Mouse (Mus musculus) hematopoietic stem cell, adult 5-6 weeks (primary cell): ENCODE measurements around the gene Aldh8a1. TPM values are rescaled to one million over a fixed set of nuclear protein-coding genes. Genes with fewer than 3 reads are reported as not detected.
A peak's percentile ranks its signal among the peaks of the same experiment; 100 is the strongest.
"Not testable (repeated sequence)": the region's sequence is repeated elsewhere in the genome, so short reads cannot be mapped to it uniquely, and the experiment has no call there.

Experiments
- ATAC-seq, 2 experiments: fragments of 125-278 bp in 1 of 2; replicated peaks in 1 of 2; 2 replicates each; pipeline ENCODE4 v1.8.0; 2016 to 2017; ENCODE audit warnings: inconsistent platforms in 2 of 2, mild to moderate bottlenecking in 2 of 2, moderate number of reproducible peaks in 2 of 2, low read depth in 1 of 2, moderate TSS enrichment in 1 of 2; ENCODE audit not compliant: low FRiP score in 2 of 2, poor library complexity in 2 of 2, severe bottlenecking in 2 of 2, insufficient read depth in 1 of 2, low TSS enrichment in 1 of 2
- total RNA-seq: library from RNA; stranded (forward); fragments of 172-1452, 232-1000 nt; gene quantifications from 2 replicates; pipeline ENCODE4 v1.2.3, GENCODE M21; 2017

Gene Aldh8a1
- total RNA-seq, 1 experiment from 2014 or later: not detected

DNA sequence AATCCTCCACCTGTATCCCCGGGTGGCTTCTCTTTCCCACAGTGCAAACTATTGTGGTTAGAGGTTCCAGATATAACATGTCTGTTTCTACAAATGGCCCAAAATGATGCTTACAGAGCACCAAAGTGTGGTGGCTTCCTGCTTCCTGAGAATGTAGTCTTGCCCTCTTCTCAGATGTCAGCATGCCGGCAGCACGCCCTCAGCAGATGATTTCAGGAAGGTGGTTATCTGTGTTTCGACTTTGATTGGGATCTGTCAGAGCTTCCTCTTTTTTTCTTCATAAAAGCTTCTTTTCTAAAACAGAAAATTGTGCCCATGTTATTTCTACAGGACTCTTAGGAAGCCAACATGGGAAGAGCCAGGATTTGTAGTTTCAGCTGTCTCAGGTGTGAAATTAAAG is 13.8 kb upstream of the Aldh8a1 start:
- no peak; a peak in 1 of 4 replicates for ATAC-seq

DNA sequence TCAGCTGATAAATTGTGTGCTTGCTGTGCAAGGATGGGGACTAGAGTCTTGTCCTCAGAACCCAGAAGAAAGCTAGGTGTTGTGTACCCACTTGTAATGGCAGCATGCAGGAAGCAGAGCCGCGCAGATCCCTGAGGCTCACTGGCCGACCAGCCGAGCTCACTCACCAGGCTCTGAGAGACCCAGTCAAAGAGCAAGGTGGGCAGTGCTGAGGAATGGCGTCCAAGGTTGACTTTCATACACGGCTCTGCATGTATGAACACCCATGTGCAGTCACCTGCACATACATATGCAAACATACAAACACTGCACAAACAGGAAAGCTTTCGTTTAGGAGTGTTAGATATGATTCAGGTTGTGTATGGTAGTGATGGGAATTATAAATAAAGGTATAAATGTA is 12.1 kb upstream of the Aldh8a1 start:
- no peak for ATAC-seq

DNA sequence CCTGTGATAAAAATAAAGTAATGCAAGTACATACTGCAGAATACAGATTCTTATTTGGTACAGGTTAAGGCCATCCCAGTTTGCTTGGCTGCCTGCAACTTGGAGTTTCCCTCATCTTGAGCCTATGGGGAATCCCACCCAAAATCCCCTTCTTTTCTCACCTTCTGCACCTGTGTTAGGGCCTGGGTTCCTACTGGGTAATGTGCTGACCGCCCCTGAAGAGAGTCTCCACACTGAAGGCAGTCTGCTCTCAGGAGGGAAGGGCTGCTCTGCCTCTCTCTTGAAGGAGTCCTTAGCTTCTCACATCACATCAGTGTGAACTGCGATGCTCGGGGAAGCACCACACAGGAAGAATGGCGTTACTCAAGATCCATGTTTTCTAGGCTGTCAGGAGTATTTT is 11.2 kb upstream of the Aldh8a1 start:
- ATAC-seq: no peak

DNA sequence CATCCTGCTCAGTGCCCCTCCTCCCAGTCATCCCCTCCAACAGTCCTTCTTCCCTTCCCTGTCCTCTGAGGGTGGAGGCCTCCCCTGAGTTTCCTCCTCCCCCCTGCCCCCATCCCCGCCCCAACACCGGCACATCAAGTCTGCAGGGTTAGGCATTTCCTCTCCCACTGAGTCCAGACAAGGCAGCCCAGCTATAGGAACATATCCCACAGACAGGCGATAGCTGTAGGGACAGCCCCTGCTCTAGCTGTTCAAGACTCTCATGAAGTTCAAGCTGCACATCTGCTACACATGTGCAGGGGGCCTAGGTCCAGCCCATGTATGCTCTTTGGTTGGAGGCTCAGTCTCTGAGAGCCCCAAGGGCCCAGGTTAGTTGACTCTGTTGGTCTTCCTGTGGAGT is 10.6 kb upstream of the Aldh8a1 start:
- ATAC-seq: no peak

DNA sequence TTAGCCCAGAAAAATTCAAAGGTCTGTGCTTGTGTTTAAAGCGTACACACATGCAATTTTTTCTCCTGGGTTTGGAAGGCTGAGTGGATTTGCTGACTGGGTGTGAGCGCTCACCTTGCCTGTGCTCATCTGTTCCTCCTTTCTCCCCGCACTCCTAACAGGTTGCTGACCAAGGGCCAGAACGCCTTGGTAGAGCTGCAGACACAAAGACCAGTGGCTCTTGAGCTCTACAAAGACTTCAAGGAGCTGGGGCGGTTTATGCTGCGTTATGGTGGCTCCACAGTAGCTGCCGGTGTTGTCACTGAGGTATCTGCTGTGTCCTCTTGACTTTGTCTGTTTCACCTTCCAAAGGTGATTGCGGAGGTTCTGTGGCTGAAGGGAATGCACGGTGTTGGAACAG is 9.6 kb upstream of the Aldh8a1 start:
- ATAC-seq: no peak

DNA sequence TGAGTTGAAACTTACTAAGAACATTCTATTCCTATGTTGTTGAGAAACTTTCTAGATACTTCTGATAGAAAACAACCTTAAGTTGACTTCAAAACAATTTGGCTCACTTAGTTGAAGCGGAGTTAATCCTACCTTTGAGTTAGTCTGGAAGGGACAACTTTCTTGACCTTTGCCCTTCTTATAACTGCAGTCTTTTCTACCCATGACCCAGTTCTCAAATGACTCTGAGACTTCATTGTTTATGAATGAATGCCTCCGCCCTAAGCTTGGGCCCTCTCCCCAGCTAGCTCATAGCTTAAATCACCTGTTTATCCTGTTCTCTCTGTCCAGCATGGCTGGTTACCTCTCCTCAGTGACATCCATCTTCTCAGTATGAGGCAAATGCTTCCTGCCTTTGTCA is 7.5 kb upstream of the Aldh8a1 start:
- ATAC-seq: no peak

DNA sequence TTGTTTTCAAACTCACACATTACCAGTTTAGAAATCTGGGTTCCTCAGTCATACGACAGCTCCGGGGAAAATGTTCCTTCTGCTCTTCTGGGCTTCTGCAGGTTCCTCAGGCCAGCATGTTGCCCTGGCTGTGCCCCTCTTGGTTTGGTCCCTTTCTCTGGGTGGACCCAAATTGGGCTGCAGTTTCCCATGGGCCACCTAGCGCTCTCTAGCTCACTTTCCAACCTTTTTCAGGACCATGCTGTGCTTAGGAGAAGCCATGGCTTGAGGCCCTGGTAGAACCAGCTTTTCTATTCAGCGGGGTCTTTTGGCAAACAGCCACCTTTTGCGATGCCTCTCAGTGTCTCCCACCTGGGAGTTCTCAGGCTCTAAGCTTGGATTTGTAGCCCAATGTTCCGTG is 4.8 kb upstream of the Aldh8a1 start:
- ATAC-seq: no peak

DNA sequence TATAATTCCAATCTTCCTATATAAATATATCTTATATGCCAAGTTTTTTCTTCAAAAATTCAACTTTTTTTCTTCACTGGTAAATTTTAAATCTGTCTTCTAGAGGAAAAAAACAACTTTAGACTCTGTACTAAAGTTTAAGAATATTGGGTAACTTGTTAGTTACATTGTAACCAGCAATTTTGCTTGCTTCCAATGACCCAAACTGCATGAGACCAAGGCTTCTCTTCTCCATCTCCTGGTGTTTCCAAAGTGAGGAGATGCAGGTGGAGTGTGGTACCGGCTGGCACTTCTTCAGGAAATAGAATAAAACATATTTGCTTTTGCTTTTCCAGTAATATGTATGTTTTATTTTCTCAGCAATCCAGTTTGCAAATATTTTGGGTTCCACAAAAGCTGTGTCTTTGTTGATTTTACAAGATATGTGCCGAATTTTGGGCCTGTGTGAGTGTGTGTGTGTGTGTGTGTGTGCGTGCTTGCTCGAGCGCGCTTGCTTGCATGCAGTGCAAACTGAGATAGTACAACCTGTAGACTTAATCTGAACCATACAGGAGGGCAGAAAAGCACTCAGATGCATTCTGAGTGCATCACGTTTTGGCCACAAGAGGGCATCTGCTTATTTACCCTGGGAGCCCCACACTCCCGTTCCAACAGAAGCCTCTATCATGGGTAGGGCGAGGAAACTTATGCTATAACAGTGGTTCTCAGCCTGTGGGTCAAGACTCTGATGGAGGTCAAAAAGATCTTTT is 1.3 kb downstream of the Aldh8a1 start:
- no peak for ATAC-seq

DNA sequence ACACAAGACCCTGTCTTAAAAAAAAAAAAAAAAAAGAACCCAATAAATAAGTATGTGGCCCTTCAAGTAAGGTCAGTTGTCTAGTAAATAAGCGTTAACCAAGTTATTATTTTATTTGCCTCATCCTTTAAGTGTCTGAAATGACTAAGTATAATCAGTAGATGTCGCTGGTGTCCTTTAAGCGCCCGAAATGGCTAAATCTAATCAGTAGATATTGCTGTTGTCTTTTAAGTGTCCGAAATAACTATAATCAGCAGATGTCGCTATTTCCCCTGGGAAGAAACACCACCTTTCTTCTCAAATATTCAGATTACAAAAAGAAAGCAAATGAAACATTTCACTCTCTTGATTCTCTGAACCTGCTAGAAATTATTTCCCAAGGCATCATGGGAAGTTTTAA is 5.8 kb downstream of the Aldh8a1 start:
- ATAC-seq: peak; percentile 46 to 70; a peak in 2 of 4 replicates

DNA sequence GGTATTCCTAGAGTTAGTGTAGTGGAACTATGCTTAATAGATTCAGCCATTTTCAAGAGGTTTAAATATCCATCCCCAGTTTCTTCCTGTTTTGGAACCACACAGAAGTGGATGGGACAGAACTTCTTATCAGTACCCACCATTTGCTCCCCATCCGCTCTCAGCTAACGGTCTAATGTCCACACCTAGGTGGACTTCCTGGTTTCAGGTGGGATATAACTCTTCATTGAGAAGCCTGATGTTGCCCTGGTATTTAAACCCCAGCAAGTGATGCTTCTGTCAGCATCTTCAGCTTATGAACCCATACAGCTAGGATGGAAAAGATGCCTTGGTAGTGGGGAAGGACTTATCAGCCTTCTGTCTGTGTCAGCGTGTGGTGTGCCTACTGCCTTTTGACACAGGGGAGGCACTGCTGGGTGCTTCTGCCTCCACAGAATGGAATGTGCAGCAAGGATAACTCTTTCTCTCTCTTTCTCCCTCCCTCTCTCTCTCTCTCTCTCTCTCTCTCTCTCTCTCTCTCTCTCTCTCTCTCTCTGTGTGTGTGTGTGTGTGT is 8.1 kb downstream of the Aldh8a1 start:
- ATAC-seq: no peak

DNA sequence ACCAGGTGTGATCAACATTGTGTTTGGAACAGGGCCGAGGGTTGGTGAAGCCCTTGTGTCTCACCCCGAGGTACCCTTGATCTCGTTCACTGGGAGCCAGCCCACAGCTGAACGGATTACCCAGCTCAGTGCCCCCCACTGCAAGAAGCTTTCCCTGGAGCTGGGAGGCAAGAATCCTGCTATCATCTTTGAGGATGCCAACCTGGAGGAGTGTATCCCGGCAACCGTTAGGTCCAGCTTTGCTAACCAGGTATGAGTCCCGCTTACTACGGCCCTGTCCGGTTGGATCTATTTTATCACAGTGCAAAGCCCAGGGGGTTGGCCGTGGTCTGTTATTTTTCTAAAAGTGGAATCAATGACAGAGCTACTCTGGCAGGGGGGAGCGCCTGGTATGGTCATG is 12.0 kb downstream of the Aldh8a1 start:
- no peak for ATAC-seq

DNA sequence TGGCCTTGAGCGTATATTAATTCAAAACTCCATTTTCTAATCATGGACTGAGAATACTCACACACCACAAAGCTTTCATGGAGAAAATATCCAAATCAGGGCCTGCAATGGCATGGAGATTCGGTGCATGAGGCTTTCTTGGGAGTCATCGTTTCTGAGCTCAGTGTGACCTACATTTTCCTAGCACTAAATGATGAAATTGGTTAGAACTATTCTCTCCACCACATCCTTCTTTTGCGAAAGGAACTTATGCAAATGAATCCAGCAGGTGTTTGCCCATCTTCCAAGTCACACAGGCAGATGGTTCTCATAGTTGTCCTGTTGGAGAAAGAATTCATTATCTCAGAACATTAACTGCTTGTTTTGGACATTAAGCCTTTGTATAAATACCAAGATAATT is 13.3 kb downstream of the Aldh8a1 start:
- ATAC-seq: no peak

DNA sequence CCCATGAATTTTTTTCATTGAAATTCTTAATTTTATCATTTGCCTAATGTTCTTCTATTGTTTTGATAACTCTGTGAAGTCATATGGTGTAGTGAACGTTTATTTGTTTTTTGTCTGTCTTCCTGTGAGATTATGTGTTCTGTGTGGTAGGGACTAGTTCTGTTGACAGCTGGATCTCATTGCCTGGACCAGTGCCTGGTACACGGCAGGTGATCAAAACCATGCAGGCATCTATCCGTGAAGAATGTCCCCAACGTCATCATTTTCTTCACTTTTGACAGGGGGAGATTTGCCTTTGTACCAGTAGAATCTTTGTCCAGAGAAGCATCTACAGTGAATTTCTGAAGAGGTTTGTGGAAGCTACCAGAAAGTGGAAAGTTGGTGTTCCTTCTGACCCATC is 14.2 kb downstream of the Aldh8a1 start:
- ATAC-seq: no peak

DNA sequence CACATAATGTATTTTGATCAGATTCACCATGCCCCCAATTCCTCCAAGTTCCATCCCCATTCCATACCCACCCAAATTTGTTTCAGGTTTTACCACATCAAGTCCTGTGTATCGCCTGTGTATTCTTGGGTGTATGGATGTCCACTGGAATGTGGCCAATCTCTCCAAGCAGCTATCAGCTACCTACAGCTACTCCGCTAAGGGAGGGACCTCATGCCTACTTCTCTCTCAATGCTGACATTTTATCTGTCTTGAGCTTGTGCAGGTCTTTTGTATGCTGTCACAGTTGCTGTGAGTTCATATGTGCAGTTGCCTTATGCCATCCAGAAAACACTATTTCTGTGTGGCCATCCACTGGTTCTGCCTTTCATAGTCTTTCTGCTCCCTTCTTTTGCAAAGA is 16.3 kb downstream of the Aldh8a1 start:
- no peak for ATAC-seq

DNA sequence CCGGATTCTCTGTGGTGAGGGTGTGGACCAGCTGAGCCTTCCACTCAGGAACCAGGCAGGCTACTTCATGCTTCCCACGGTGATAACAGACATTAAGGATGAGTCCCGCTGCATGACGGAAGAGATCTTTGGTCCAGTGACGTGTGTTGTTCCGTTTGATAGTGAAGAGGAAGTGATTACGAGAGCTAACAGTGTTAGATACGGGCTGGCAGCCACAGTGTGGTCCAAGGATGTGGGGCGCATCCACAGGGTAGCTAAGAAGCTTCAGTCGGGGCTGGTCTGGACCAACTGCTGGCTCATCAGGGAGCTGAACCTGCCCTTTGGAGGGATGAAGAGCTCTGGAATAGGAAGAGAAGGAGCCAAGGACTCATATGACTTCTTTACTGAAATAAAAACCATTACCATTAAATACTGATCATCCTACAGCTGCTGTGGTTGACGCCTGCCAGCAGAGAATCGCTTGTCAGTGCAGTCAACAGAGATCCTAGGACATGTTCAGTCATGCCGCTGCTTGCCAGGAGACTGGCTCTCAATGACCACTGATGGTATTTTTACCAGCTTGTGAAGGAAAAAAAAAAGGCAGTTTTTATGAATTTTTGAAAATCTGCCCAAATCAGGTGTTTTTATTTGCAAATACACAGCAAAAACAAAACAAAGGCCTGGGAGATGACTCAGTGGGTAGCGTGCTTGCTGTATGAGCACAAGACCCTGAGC is 18.5 kb downstream of the Aldh8a1 start:
- ATAC-seq: no peak

DNA sequence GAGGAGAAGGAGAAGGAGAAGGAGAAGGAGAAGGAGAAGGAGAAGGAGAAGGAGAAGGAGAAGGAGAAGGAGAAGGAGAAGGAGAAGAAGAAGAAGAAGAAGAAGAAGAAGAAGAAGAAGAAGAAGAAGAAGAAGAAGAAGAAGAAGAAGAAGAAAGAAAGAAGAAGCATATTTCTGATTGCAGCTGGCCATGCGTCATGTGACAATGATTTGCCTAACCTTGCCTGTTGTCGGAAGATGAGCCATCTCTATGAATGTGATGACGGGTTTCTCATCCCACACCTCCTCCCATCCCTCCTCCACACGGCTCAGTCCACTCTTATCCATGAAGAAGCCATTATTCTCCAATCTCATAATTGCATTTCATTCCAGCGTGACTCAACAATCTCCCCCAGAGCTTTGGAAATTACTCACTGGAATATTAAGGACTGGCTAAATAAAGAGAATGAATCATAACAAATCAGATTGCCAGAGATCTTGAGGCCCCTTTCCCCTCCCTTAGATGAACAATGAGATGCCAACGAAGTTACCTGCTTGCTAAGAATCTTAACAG is 21.9 kb downstream of the Aldh8a1 start:
- not testable (repeated sequence) for ATAC-seq

DNA sequence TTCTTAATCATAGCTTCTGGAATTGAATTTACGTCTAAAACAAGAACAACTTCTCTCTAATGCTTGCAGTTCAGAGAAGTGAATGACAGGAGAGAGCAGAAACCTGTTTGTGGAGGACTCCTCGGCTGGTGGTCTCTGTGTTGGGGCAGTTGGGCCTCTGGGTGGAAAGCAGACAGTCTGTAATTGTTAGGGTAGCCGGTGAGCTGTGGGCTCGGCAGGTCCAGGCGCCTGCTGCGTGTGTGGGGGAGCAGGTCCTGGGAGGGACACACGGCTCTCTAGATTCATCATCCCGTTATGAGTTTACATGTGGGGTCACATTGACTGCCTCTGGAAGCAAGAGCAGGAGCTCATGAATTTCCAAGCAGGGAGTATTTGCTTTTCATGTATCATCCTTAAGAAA is 22.5 kb downstream of the Aldh8a1 start:
- no peak for ATAC-seq

DNA sequence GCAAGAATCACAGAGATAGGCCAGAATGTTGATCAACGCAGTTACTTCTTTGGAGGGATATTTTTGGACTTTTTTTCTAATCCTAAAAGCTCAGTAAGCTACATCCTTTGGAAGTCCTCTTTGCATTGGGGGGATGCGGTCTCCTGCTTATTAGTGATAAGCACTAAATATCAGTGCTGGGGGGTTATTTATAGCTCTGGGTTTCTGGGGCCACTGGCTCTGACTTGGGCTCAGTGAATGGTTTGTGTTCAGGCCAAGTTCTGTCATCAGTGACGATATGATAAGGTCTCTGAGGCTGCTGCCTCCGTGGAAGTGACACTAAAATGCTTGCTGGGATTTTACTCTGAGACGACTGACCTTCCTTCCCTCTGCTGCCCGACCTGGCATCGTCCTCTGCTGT is 22.9 kb downstream of the Aldh8a1 start:
- no peak for ATAC-seq
